In genomic region chr8:10845607-10846006, GRCm38 (mm10) we compare ENCODE assay signal across 27 mouse cellular contexts.
DNase-seq lines count a peak whose midpoint lies in the region; ATAC-seq lines count a peak whose summit lies in the region.
"Had no signal": no experiment of that assay in that cellular context is flagged by ENCODE, and none has a peak within 500 bp of the region (broad histone marks: within the 10 kb centered on the region; RNA-seq: fewer than 3 reads in every experiment).

No protein-coding gene starts in this region.

- H3K4me2 ChIP-seq in heart, embryonic 13.5 days, result 0 out of 2 replicates have a peak overlapping the region, but pooled peaks have one; percentile 4
- H3K4me2 ChIP-seq: hindbrain, embryonic 14.5 days; limb, embryonic 13.5 days; liver, embryonic 11.5 days; lung, embryonic 15.5 days; midbrain, embryonic 15.5 days; neural tube, embryonic 13.5 days had no signal

- peaks cover 39% of the 10 kb centered on the region for H3K4me1 ChIP-seq in heart, embryonic 13.5 days
- H3K4me1 ChIP-seq in megakaryocyte, embryonic 14.5 days, result peaks cover 22% of the 10 kb centered on the region
- H3K4me1 ChIP-seq: limb, embryonic 13.5 days; lung, embryonic 15.5 days; midbrain, embryonic 15.5 days had no signal

- no peaks in the 10 kb centered on the region for H3K36me3 ChIP-seq in heart, embryonic 13.5 days
- H3K36me3 ChIP-seq in megakaryocyte, embryonic 14.5 days (replicated peaks; ENCODE audit: low read length), result no peaks in the 10 kb centered on the region
- H3K36me3 ChIP-seq: G1E; limb, embryonic 13.5 days; lung, embryonic 15.5 days; midbrain, embryonic 15.5 days; neural tube, embryonic 13.5 days had no signal

- no peaks in the 10 kb centered on the region for H3K9me3 ChIP-seq in heart, embryonic 13.5 days
- peaks cover 8% of the 10 kb centered on the region; the same call in 1 of the 2 replicates for H3K9me3 ChIP-seq in megakaryocyte, embryonic 14.5 days
- H3K9me3 ChIP-seq: G1E; limb, embryonic 13.5 days; lung, embryonic 15.5 days; midbrain, embryonic 15.5 days; neural tube, embryonic 13.5 days had no signal

- H3K27ac ChIP-seq in heart, embryonic 13.5 days (replicated peaks), result no peak overlapping the region
- H3K27ac ChIP-seq: hindbrain, embryonic 14.5 days; left cerebral cortex, adult 2 months; limb, embryonic 13.5 days; lung, embryonic 15.5 days; midbrain, embryonic 15.5 days; neural tube, embryonic 13.5 days had no signal

- H3K9ac ChIP-seq in heart, embryonic 13.5 days, result peak overlapping the region; percentile 33; the same call in 1 of the 2 replicates
- H3K9ac ChIP-seq: hindbrain, embryonic 14.5 days; limb, embryonic 13.5 days; lung, embryonic 15.5 days; midbrain, embryonic 15.5 days; neural tube, embryonic 13.5 days had no signal

- WGBS in heart, embryonic 13.5 days, result 2% methylated on average over 6 of the region's 6 CpGs

- H3K27me3 ChIP-seq in heart, embryonic 13.5 days (replicated peaks), result peaks cover 13% of the 10 kb centered on the region; the same call in 1 of the 2 replicates
- peaks cover 79% of the 10 kb centered on the region for H3K27me3 ChIP-seq in megakaryocyte, embryonic 14.5 days (replicated peaks)
- H3K27me3 ChIP-seq: limb, embryonic 13.5 days; midbrain, embryonic 15.5 days; neural tube, embryonic 13.5 days; Patski had no signal

- ATAC-seq in heart, embryonic 13.5 days (ENCODE audit: extremely low read depth, insufficient number of reproducible peaks, low FRiP score, low TSS enrichment), result no peak
- peak; percentile 62 for ATAC-seq in common myeloid progenitor, adult 5-6 weeks (replicated peaks; ENCODE audit: low read depth, poor library complexity, severe bottlenecking)
- ATAC-seq in monocyte, adult 5-6 weeks (replicated peaks; ENCODE audit: insufficient number of reproducible peaks, low FRiP score, low TSS enrichment, poor library complexity, severe bottlenecking), result no peak
- ATAC-seq: forebrain, embryonic 16.5 days; intestine, postnatal 0 days; midbrain, embryonic 15.5 days; Patski had no signal

- no peak overlapping the region for H3K4me3 ChIP-seq in heart, embryonic 13.5 days
- H3K4me3 ChIP-seq in megakaryocyte, embryonic 14.5 days (replicated peaks), result peak overlapping the region; percentile 40
- H3K4me3 ChIP-seq: erythroblast, embryonic 14.5 days; left cerebral cortex, adult 2 months; limb, embryonic 13.5 days; lung, embryonic 15.5 days; midbrain, embryonic 15.5 days; myocyte; neural tube, embryonic 13.5 days had no signal

- DNase-seq in heart, adult 8-10 months (ENCODE audit: low spot score), result no peak
- peak; percentile 18 for DNase-seq in 3T3-L1 (ENCODE audit: low read depth, low spot score)
- DNase-seq in layer of hippocampus, adult 9-11 months, result no peak
- DNase-seq: adrenal gland, postnatal 14 days; B cell, adult 2 months; cerebellum, adult 11 months; cerebellum, postnatal 10 days; heart, postnatal 36 days; kidney, postnatal 25 days; thymus, adult 2 months had no signal
